Mouse (Mus musculus): Measurements from ENCODE around the gene Papolb. TPM values are rescaled to one million over a fixed set of nuclear protein-coding genes. Genes with fewer than 3 reads are reported as not detected.

Papolb gene
- polyA plus RNA-seq, 1 experiment from 2014 or later: 0.05 TPM

DNA sequence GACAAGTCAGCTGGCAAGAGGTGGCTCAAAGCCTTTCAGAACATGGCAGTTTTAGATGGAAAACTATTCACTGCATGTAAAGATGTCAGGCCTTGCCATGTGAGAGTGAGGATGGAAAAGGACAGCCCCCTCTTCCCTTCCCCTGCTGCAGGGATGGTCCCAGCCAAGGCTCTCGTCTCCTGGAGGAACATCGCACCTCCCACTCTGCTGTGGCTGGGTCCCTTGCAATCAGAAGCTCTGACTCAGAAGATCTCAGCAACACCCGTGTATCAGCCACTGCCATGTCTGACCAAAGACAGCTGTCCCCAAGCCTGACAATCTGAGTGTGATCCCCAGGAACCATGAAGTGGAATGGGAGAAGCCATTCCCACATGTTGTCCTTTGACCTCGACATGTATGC, 17.8 kb downstream of the Papolb start:
- peaks cover 12% of the 10 kb centered on the region for H3K4me1 ChIP-seq
- H3K9ac ChIP-seq: no peak overlapping the region
- no peaks in the 10 kb centered on the region for H3K36me3 ChIP-seq
- H3K27me3 ChIP-seq: no peaks in the 10 kb centered on the region
- no peak overlapping the region for H3K4me2 ChIP-seq (replicated peaks)
- no peak for ATAC-seq (ENCODE audit: insufficient number of reproducible peaks, low FRiP score, low TSS enrichment, low read depth)
- H3K4me3 ChIP-seq (replicated peaks): no peak overlapping the region
- H3K27ac ChIP-seq (replicated peaks): no peak overlapping the region
- H3K9me3 ChIP-seq (replicated peaks): no peaks in the 10 kb centered on the region
- 67% methylated on average over 4 of the region's 4 CpGs for WGBS

GRCm38 (mm10) chr5:142510061-142510414, 19.8 kb downstream of the Papolb start:
- Histone ChIP-seq H3K27me3 (no peaks in the 10 kb centered on the region), H3K9me3 (replicated peaks) (no peaks in the 10 kb centered on the region), H3K27ac (replicated peaks) (no peak overlapping the region), H3K9ac (no peak overlapping the region), H3K4me3 (replicated peaks) (no peak overlapping the region), H3K4me1 (peaks cover 12% of the 10 kb centered on the region), H3K36me3 (no peaks in the 10 kb centered on the region), H3K4me2 (replicated peaks) (no peak overlapping the region)
- ATAC-seq (ENCODE audit: insufficient number of reproducible peaks, low FRiP score, low TSS enrichment, low read depth): no peak
- 49% methylated on average over 7 of the region's 7 CpGs for WGBS

DNA sequence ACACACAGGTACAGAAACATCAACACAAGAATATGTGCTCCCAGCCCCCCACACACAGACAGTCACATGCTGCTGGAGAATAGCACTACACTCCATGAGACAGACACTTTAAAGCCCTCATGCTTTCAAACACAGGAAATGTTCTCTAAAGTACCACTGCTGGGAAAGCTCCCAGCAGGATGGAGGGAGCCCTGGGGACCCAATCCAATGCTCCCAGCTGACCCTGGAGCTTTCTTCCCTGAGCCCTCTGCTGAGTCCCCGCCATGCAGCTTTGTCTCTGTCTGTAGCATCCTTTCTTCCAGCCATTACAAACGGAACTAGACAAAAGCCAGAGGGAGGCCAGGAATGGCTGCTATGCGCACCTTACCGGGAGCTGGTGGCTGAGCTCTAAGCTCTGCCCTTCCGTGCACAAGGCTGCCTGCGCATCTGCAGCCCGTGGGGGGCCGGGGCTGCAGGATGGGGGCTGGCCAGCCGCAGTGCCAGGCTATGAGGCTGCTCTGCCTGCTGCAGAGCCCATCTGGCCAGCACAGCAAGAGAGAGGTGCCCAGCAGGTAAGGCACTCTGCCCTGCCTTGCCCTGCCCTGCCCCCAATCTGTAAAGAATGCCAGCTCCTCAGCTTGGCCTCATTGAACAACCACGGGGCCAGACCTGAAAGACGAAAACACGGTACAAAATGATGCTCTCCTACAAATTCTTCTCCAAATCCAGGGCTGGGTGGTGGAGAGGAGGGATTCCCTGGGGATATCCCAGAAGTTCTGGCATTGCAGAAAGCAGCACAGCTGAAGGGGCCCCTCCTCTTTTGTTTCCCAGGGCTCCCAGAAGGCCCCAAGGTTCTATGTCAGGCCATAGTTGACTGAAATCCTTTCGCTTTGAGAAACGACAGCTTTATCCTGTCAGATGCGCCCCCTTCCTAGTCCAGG, 20.5 kb downstream of the Papolb start:
- 16% methylated on average over 15 of the region's 15 CpGs for WGBS
- Histone ChIP-seq H3K9ac (no peak overlapping the region), H3K4me3 (replicated peaks) (no peak overlapping the region), H3K27ac (replicated peaks) (no peak overlapping the region), H3K27me3 (no peaks in the 10 kb centered on the region), H3K4me2 (replicated peaks) (peak overlapping the region; percentile 18; the same call in 1 of the 2 replicates), H3K36me3 (no peaks in the 10 kb centered on the region), H3K9me3 (replicated peaks) (no peaks in the 10 kb centered on the region), H3K4me1 (peaks cover 12% of the 10 kb centered on the region)
- no peak for ATAC-seq (ENCODE audit: insufficient number of reproducible peaks, low FRiP score, low TSS enrichment, low read depth)

GRCm38 (mm10) chr5:142505695-142506423, 24.0 kb downstream of the Papolb start:
- no peak for ATAC-seq (ENCODE audit: insufficient number of reproducible peaks, low FRiP score, low TSS enrichment, low read depth)
- H3K27ac ChIP-seq (replicated peaks): no peak overlapping the region
- H3K9me3 ChIP-seq (replicated peaks): no peaks in the 10 kb centered on the region
- WGBS: 59% methylated on average over 3 of the region's 3 CpGs
- no peak overlapping the region for H3K4me3 ChIP-seq (replicated peaks)
- H3K36me3 ChIP-seq: no peaks in the 10 kb centered on the region
- H3K4me2 ChIP-seq (replicated peaks): no peak overlapping the region
- no peaks in the 10 kb centered on the region for H3K27me3 ChIP-seq
- peaks cover 12% of the 10 kb centered on the region for H3K4me1 ChIP-seq
- H3K9ac ChIP-seq: no peak overlapping the region

GRCm38 (mm10) chr5:142504175-142504574, 25.7 kb downstream of the Papolb start:
- H3K4me3 ChIP-seq (replicated peaks): no peak overlapping the region
- H3K27me3 ChIP-seq: no peaks in the 10 kb centered on the region
- H3K9me3 ChIP-seq (replicated peaks): no peaks in the 10 kb centered on the region
- no peak for ATAC-seq (ENCODE audit: insufficient number of reproducible peaks, low FRiP score, low TSS enrichment, low read depth)
- no peak overlapping the region for H3K4me2 ChIP-seq (replicated peaks)
- no peaks in the 10 kb centered on the region for H3K36me3 ChIP-seq
- peaks cover 7% of the 10 kb centered on the region for H3K4me1 ChIP-seq
- H3K27ac ChIP-seq (replicated peaks): no peak overlapping the region
- no peak overlapping the region for H3K9ac ChIP-seq
- 70% methylated on average over 3 of the region's 3 CpGs for WGBS

- peaks cover 6% of the 10 kb centered on the region; the same call in 1 of the 2 replicates for H3K4me1 ChIP-seq
- 0% methylated on average over 3 of the region's 3 CpGs for WGBS
- peak; percentile 73 for ATAC-seq (ENCODE audit: insufficient number of reproducible peaks, low FRiP score, low TSS enrichment, low read depth)
- no peaks in the 10 kb centered on the region for H3K36me3 ChIP-seq
- H3K4me2 ChIP-seq (replicated peaks): no peak overlapping the region
- H3K27ac ChIP-seq (replicated peaks): no peak overlapping the region
- no peak overlapping the region for H3K4me3 ChIP-seq (replicated peaks)
- H3K27me3 ChIP-seq: no peaks in the 10 kb centered on the region
- H3K9me3 ChIP-seq (replicated peaks): no peaks in the 10 kb centered on the region
- H3K9ac ChIP-seq: no peak overlapping the region
These were observed 27.5 kb downstream of the Papolb start for GRCm38 (mm10) chr5:142502414-142502813.

DNA sequence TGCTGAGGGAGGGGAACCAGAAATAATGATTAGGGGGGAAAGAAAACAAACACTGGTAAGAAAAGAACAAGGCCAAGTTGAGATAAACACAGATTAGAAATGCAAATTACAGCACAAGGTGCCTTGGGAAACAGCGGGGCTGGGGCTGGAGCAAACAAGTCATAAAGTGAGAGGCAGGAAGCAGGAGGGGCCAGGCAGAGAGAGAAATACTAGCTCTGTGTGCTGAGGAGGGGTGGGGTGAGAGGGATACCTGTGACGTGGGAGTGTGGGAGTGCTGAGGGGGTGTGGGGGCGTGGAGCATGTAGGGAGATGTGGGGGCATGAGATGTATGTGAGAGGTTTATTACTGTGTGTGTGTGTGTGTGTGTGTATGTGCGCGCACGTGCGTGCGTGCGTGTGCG, 29.0 kb downstream of the Papolb start:
- no peak overlapping the region for H3K9ac ChIP-seq
- peaks cover 6% of the 10 kb centered on the region; the same call in 1 of the 2 replicates for H3K4me1 ChIP-seq
- ATAC-seq (ENCODE audit: insufficient number of reproducible peaks, low FRiP score, low TSS enrichment, low read depth): no peak
- no peaks in the 10 kb centered on the region for H3K27me3 ChIP-seq
- no peak overlapping the region for H3K4me3 ChIP-seq (replicated peaks)
- no peak overlapping the region for H3K27ac ChIP-seq (replicated peaks)
- no peak overlapping the region for H3K4me2 ChIP-seq (replicated peaks)
- H3K36me3 ChIP-seq: no peaks in the 10 kb centered on the region
- H3K9me3 ChIP-seq (replicated peaks): no peaks in the 10 kb centered on the region
- WGBS: 73% methylated on average over 10 of the region's 10 CpGs

DNA sequence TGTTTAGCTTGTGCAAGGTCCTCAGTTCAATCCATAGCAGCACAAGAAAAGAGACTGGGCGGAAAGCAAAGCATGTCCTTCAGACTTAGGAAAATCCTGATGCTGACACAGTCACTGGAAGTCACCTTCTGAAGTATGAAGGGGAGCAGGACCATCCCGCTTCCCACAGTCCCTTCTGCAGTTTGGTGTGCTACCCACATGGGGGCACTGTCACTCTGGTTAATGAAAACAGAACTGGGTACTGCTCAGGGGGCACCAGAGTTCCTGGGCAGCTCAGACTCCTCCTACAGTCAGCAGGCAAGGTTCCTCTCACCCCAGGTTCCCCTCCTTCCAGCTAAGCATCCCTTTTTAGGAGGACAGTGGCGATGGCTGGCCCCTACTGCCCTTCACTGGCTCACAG, 30.9 kb downstream of the Papolb start:
- peaks cover 6% of the 10 kb centered on the region; the same call in 1 of the 2 replicates for H3K4me1 ChIP-seq
- 38% methylated on average over 3 of the region's 3 CpGs for WGBS
- H3K36me3 ChIP-seq: no peaks in the 10 kb centered on the region
- ATAC-seq (ENCODE audit: insufficient number of reproducible peaks, low FRiP score, low TSS enrichment, low read depth): no peak
- no peak overlapping the region for H3K9ac ChIP-seq
- H3K4me2 ChIP-seq (replicated peaks): no peak overlapping the region
- no peak overlapping the region for H3K27ac ChIP-seq (replicated peaks)
- H3K9me3 ChIP-seq (replicated peaks): no peaks in the 10 kb centered on the region
- no peak overlapping the region for H3K4me3 ChIP-seq (replicated peaks)
- H3K27me3 ChIP-seq: no peaks in the 10 kb centered on the region

DNA sequence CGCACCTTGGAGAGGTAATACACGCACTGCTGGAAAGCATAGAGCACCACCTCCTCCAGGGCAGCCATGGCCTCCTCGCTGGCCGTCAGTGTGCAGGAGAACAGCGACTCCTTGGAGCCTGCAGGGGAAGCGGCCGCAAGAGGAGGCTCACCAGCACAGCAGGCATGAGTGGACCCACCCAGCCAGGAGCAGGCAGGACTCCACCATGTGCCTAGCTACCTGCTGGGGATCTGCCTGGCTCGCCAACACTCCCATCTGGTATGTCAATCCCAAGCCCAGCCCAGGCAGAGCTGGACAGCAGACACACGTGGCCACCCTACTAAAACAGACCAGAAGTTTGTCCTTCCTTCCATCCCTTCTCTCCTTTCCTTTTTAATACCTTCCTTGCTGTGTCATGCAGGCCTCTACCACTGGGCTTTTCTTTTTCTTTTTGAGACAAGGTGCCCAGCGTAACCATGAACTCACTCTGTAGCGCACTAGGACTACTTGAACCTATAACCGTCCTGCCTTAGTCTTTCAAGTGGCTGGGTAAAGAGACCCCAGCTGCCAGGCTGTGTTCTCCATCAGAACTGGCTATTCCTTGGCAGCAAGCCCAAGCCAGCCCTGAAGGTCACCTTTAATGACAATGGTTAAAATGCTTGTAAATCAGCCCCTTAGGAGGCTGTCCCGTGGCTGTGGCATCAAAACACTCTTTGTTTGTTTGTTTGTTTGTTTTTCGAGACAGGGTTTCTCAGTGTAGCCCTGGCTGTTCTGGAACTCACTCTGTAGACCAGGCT, 34.4 kb downstream of the Papolb start:
- 54% methylated on average over 14 of the region's 14 CpGs for WGBS

DNA sequence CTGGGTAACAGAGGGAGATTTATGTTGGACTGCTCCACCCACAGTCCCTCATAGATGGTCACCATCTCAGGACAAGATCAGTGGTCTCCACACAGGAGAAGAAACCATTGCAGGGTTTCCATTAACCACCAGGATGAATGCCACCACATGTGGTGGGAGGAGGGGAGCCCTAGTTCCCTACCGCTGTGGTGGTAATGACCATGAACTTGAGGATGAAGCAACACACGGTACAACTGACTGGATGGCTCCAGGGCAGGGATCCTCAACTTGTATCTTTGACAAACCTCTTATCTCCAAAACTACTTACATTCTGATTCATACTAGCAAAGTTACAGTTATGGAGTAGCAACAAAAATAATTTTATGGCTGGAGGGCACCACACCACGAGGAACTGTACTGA, 36.6 kb downstream of the Papolb start:
- Histone ChIP-seq H3K9me3 (replicated peaks) (no peaks in the 10 kb centered on the region), H3K27me3 (no peaks in the 10 kb centered on the region), H3K4me3 (replicated peaks) (no peak overlapping the region), H3K9ac (no peak overlapping the region), H3K27ac (replicated peaks) (no peak overlapping the region), H3K4me1 (no peaks in the 10 kb centered on the region), H3K4me2 (replicated peaks) (no peak overlapping the region), H3K36me3 (no peaks in the 10 kb centered on the region)
- 59% methylated on average over 3 of the region's 3 CpGs for WGBS
- no peak for ATAC-seq (ENCODE audit: insufficient number of reproducible peaks, low FRiP score, low TSS enrichment, low read depth)

More for the DNA sequence above, 34.4 kb downstream of the Papolb start:
- Histone ChIP-seq H3K4me2 (replicated peaks) (no peak overlapping the region), H3K27ac (replicated peaks) (no peak overlapping the region), H3K27me3 (no peaks in the 10 kb centered on the region), H3K36me3 (no peaks in the 10 kb centered on the region), H3K4me3 (replicated peaks) (no peak overlapping the region), H3K9me3 (replicated peaks) (no peaks in the 10 kb centered on the region), H3K9ac (no peak overlapping the region), H3K4me1 (peaks cover 6% of the 10 kb centered on the region; the same call in 1 of the 2 replicates)
- no peak for ATAC-seq (ENCODE audit: insufficient number of reproducible peaks, low FRiP score, low TSS enrichment, low read depth)

Measured in embryonic facial prominence, embryonic 15.5 days (tissue).